Mouse (Mus musculus): ENCODE data around the gene Zdhhc7. TPM values are rescaled to one million over a fixed set of nuclear protein-coding genes. Genes with fewer than 3 reads are reported as not detected.

Gene Zdhhc7
- polyA plus RNA-seq, 1 experiment from 2014 or later, result 36.2 TPM

DNA sequence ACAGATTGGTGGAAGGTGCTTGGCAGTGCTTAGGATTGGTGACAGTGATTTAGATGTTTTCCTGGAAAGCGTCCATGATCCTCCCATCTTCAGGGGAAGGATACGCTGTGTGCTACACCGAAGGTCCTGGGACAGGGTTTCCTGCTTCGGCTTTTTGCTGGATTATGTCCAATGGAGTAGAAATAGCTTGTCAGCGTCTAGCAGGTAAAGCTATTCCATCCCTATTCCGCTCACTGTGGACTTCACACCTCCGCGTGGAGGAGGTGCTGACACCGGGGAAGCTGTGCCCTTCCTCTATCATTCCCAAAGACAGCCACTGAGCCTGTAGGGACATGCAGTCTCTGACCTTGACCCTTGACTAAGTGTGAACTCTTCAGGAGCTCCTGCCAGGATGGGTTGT, 16.9 kb upstream of the Zdhhc7 start:
- Histone ChIP-seq H3K4me3 (ENCODE audit: low read length) (no peak overlapping the region), H3K9ac (replicated peaks; ENCODE audit: low read length) (no peak overlapping the region), H3K27me3 (ENCODE audit: insufficient read depth, low read length) (peaks cover 17% of the 10 kb centered on the region), H3K4me2 (replicated peaks; ENCODE audit: low read depth, low read length) (no peak overlapping the region), H3K9me3 (ENCODE audit: low read length) (no peaks in the 10 kb centered on the region), H3K4me1 (ENCODE audit: insufficient read depth, low read length) (peaks cover 14% of the 10 kb centered on the region), H3K36me3 (ENCODE audit: insufficient read depth, low read length) (no peaks in the 10 kb centered on the region), H3K27ac (ENCODE audit: low read length) (no peak overlapping the region)
- ATAC-seq (ENCODE audit: low FRiP score, low TSS enrichment), result no peak
- WGBS, result 58% methylated on average over 9 of the region's 9 CpGs

DNA sequence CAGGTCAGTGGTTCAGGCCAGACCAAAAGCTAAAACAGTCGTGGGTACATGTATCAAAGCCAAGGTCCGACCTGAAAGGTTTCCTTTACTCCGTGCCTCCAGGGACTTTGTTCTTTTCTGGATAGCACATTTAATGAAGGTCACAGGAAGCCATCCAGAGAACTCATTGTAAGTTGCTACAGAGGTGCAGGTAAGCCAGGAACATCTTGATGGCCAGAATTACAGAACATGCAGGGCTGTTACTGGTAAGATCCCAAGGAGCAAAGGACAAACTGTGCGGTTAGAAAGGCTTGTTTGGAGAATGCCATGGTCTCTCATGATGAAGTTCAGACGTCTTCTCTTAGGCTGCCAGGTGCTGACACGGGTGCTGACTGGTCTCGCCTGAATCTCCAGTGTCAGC, 15.3 kb upstream of the Zdhhc7 start:
- 67% methylated on average over 7 of the region's 7 CpGs for WGBS
- Histone ChIP-seq H3K36me3 (ENCODE audit: insufficient read depth, low read length) (no peaks in the 10 kb centered on the region), H3K9ac (replicated peaks; ENCODE audit: low read length) (no peak overlapping the region), H3K4me3 (ENCODE audit: low read length) (no peak overlapping the region), H3K9me3 (ENCODE audit: low read length) (no peaks in the 10 kb centered on the region), H3K27ac (ENCODE audit: low read length) (no peak overlapping the region), H3K4me1 (ENCODE audit: insufficient read depth, low read length) (peaks cover 22% of the 10 kb centered on the region), H3K4me2 (replicated peaks; ENCODE audit: low read depth, low read length) (no peak overlapping the region), H3K27me3 (ENCODE audit: insufficient read depth, low read length) (peaks cover 17% of the 10 kb centered on the region)
- no peak for ATAC-seq (ENCODE audit: low FRiP score, low TSS enrichment)

DNA sequence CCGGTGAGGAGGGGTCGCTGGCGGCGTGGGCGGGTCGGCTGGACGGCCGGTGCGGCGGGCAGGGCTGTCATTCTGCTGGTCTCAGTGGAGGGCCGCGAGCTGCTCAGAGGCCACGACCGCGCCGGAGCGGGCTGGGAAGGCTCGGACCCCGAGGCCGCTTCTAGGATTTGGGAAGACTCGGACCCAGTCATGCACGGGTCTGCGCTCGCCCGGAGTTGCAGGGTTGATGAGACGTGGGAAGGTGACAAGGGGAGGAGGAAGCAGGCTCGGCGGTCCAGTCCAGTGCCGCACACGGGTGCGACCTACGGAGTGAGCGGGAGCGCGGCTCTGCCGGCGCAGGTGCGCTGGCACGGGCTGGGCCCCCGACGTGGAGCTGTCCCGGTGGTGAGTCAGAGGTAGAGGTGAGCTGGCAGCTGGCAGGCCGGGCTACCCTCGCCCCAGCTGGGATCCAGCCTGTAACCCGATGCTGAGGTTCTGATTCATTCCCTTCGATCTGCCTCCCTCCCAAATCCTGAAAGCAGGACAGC, 13.1 kb upstream of the Zdhhc7 start:
- whole genome bisulfite sequencing, result under 1% methylated on average over 46 of the region's 46 CpGs
- H3K4me2 ChIP-seq (replicated peaks; ENCODE audit: low read depth, low read length), result peak overlapping the region; percentile 94

DNA sequence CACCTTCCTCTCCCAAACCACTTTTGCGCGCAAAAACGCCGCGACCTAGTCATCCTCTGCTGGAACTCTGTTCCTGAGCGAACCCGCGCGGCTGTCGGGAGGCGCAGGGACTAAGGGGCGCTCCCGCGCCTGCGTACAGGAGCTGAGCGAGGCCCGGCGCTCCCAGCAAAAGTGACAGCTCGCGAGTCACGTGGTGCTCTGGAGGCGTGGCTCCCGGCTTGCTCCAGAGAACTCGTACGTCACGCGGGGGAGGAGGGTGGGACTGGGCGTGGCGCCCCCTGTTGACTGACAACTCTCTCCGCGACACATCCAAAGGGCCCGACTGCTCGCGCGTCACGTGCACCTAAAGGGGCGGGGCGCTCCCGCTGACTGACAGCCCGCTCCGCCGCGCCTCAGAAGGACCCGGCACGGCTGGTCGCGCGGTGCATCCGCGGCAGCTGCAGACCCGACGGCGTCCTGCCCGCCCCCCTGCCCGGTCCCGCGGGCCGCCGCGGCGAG, 12.5 kb upstream of the Zdhhc7 start, which contains the start of gene 6430548M08Rik:
TSS of gene 6430548M08Rik (plus strand) at position 395 of the 498 bp plus-strand sequence.
- ATAC-seq (ENCODE audit: low FRiP score, low TSS enrichment), result peak; percentile 97
- H3K9me3 ChIP-seq (ENCODE audit: low read length), result no peaks in the 10 kb centered on the region
- WGBS, result 0% methylated on average over 37 of the region's 61 CpGs

More for the DNA sequence above, 13.1 kb upstream of the Zdhhc7 start:
- Histone ChIP-seq H3K4me1 (ENCODE audit: insufficient read depth, low read length) (peaks cover 22% of the 10 kb centered on the region), H3K9ac (replicated peaks; ENCODE audit: low read length) (peak overlapping the region; percentile 73), H3K36me3 (ENCODE audit: insufficient read depth, low read length) (no peaks in the 10 kb centered on the region), H3K27me3 (ENCODE audit: insufficient read depth, low read length) (peaks cover 17% of the 10 kb centered on the region), H3K27ac (ENCODE audit: low read length) (no peak overlapping the region), H3K9me3 (ENCODE audit: low read length) (no peaks in the 10 kb centered on the region), H3K4me3 (ENCODE audit: low read length) (peak overlapping the region; percentile 71)
- ATAC-seq (ENCODE audit: low FRiP score, low TSS enrichment), result peak; percentile 74

DNA sequence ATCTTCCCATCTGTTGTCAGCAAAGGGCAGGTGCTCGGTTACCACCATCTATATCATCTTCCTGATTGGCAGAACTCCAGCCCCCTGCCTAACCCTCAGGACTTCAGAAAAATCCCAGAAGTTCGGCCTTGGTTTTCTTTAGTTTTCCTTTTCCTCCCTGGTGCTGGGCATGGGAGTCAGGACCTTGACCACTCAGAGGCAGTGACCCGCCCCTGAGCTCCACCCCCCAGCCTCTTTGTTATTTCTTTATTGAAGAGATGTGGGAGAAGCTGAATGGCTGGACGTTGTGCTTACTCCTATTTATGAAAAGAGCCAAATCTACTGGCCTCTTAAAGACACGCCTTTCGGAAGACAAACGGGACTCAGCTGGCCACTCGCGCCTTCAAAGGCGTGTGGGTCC, 12.0 kb upstream of the Zdhhc7 start:
- H3K27me3 ChIP-seq (ENCODE audit: insufficient read depth, low read length), result peaks cover 17% of the 10 kb centered on the region
- H3K4me1 ChIP-seq (ENCODE audit: insufficient read depth, low read length), result peaks cover 22% of the 10 kb centered on the region
- peak overlapping the region; percentile 77 for H3K9ac ChIP-seq (replicated peaks; ENCODE audit: low read length)

More for the DNA sequence above, 12.5 kb upstream of the Zdhhc7 start, which contains the start of gene 6430548M08Rik:
- peak within 1 kb of the TSS; percentile 71 for H3K4me3 ChIP-seq (ENCODE audit: low read length)
- H3K4me2 ChIP-seq (replicated peaks; ENCODE audit: low read depth, low read length), result peak within 1 kb of the TSS; percentile 94
- H3K27ac ChIP-seq (ENCODE audit: low read length), result peak within 1 kb of the TSS; percentile 97
- H3K4me1 ChIP-seq (ENCODE audit: insufficient read depth, low read length), result peaks cover 22% of the 10 kb centered on the region
- peaks cover 17% of the 10 kb centered on the region for H3K27me3 ChIP-seq (ENCODE audit: insufficient read depth, low read length)
- no peaks in the 10 kb centered on the region for H3K36me3 ChIP-seq (ENCODE audit: insufficient read depth, low read length)
- H3K9ac ChIP-seq (replicated peaks; ENCODE audit: low read length), result peak within 1 kb of the TSS; percentile 77

DNA sequence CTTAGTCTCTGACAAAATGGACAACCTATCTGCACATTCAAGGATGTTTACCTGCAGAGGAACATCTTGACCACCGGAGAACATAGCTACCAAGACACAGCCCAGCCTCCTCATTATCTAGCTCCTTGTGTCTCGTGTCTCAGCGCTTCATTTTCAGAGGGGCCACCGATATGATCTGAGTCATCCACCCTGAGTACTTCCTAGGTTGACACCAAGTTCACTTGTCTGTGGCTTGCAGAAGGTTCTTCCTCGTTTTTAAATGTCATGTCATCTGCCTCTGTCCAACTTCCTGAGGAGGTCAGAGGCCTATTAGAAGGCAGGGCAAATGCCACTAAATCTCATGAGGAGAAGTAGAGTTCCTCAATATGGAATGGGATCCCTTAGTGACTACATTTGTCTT, 11.3 kb upstream of the Zdhhc7 start:
- ATAC-seq (ENCODE audit: low FRiP score, low TSS enrichment), result no peak
- H3K9ac ChIP-seq (replicated peaks; ENCODE audit: low read length), result peak overlapping the region; percentile 77; the same call in 1 of the 2 replicates
- H3K4me3 ChIP-seq (ENCODE audit: low read length), result no peak overlapping the region
- no peaks in the 10 kb centered on the region for H3K36me3 ChIP-seq (ENCODE audit: insufficient read depth, low read length)
- H3K27me3 ChIP-seq (ENCODE audit: insufficient read depth, low read length), result peaks cover 17% of the 10 kb centered on the region
- H3K4me1 ChIP-seq (ENCODE audit: insufficient read depth, low read length), result peaks cover 22% of the 10 kb centered on the region
- H3K9me3 ChIP-seq (ENCODE audit: low read length), result no peaks in the 10 kb centered on the region
- 80% methylated on average over 5 of the region's 5 CpGs for WGBS
- no peak overlapping the region; the same call in 1 of the 2 replicates for H3K27ac ChIP-seq (ENCODE audit: low read length)
- no peak overlapping the region for H3K4me2 ChIP-seq (replicated peaks; ENCODE audit: low read depth, low read length)

More for the DNA sequence above, 12.0 kb upstream of the Zdhhc7 start:
- WGBS, result 2% methylated on average over 10 of the region's 10 CpGs
- Histone ChIP-seq H3K4me3 (ENCODE audit: low read length) (peak overlapping the region; percentile 71), H3K27ac (ENCODE audit: low read length) (peak overlapping the region; percentile 97), H3K36me3 (ENCODE audit: insufficient read depth, low read length) (no peaks in the 10 kb centered on the region), H3K9me3 (ENCODE audit: low read length) (no peaks in the 10 kb centered on the region), H3K4me2 (replicated peaks; ENCODE audit: low read depth, low read length) (peak overlapping the region; percentile 94)
- ATAC-seq (ENCODE audit: low FRiP score, low TSS enrichment), result peak; percentile 36; the same call in 1 of the 2 replicates

DNA sequence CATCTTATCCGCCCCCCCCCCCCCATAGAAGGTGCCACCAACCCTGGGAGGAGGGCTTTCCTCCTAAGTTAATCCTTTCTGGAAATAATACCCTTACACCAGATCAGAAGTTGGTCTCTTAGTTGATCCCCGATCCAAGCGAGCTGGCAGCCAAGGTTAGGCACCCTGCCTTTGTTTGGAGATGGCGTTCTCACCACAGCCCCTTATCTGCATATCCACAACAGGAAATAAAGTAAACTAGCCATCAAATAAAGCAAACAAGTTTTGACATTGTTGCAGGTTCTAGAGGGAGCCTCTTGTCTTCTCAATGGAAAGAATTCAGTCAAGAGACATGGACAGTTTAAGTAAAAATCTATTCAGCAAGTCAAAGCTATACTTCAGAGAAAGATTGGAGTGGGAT, 10.1 kb upstream of the Zdhhc7 start:
- 91% methylated on average over 3 of the region's 4 CpGs for WGBS
- peaks cover 22% of the 10 kb centered on the region for H3K4me1 ChIP-seq (ENCODE audit: insufficient read depth, low read length)
- H3K4me2 ChIP-seq (replicated peaks; ENCODE audit: low read depth, low read length), result no peak overlapping the region
- H3K4me3 ChIP-seq (ENCODE audit: low read length), result no peak overlapping the region
- no peak overlapping the region for H3K9ac ChIP-seq (replicated peaks; ENCODE audit: low read length)
- no peaks in the 10 kb centered on the region for H3K9me3 ChIP-seq (ENCODE audit: low read length)
- peaks cover 17% of the 10 kb centered on the region for H3K27me3 ChIP-seq (ENCODE audit: insufficient read depth, low read length)
- H3K27ac ChIP-seq (ENCODE audit: low read length), result no peak overlapping the region
- ATAC-seq (ENCODE audit: low FRiP score, low TSS enrichment), result no peak
- no peaks in the 10 kb centered on the region for H3K36me3 ChIP-seq (ENCODE audit: insufficient read depth, low read length)

DNA sequence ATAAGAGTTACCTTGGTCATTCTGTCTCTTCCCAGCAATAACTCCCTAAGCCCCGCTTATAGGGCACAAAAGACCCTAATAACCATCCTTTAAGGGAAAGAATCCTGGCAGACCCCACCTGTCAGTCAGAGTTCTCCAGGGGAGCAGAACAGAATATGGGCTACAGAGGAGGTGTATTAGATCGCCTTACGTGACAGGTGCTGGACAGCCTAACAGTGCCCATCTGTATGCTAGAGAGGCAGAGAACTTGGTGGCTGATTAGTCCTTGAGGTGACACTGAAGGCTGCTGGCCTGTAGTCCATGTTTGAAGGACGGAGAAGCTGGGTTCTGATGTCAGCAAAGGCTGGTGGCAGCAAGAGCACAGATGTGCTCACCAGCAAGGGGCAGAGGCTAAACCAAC, 9.7 kb upstream of the Zdhhc7 start:
- no peak overlapping the region for H3K4me2 ChIP-seq (replicated peaks; ENCODE audit: low read depth, low read length)
- H3K4me3 ChIP-seq (ENCODE audit: low read length), result no peak overlapping the region
- peaks cover 15% of the 10 kb centered on the region for H3K27me3 ChIP-seq (ENCODE audit: insufficient read depth, low read length)
- no peak overlapping the region for H3K27ac ChIP-seq (ENCODE audit: low read length)
- no peaks in the 10 kb centered on the region for H3K9me3 ChIP-seq (ENCODE audit: low read length)
- 85% methylated on average over 4 of the region's 4 CpGs for WGBS
- no peaks in the 10 kb centered on the region for H3K36me3 ChIP-seq (ENCODE audit: insufficient read depth, low read length)
- no peak for ATAC-seq (ENCODE audit: low FRiP score, low TSS enrichment)
- H3K9ac ChIP-seq (replicated peaks; ENCODE audit: low read length), result no peak overlapping the region
- peaks cover 22% of the 10 kb centered on the region for H3K4me1 ChIP-seq (ENCODE audit: insufficient read depth, low read length)

DNA sequence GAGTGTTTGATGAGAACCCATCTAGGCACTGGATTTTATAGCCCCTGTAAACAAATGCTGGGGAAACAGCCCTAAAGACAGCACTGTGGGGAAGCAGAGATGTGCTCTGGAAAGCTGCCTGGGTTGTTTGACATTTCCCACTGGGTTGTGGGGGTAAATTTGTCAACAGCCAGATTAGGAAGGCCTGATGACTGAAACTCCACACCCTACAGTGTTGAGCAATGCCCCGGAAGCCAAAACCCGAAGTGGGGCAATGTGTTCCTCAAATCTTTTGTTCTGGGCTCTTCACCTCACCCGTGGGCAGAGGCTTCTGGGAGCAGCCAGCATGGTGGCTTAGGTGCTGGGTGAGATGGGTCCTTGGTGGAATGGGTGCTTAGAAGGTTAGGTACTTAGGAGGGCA, 7.9 kb upstream of the Zdhhc7 start:
- WGBS, result 23% methylated on average over 3 of the region's 3 CpGs
- H3K4me1 ChIP-seq (ENCODE audit: insufficient read depth, low read length), result peaks cover 16% of the 10 kb centered on the region
- no peaks in the 10 kb centered on the region for H3K9me3 ChIP-seq (ENCODE audit: low read length)
- no peak overlapping the region for H3K4me2 ChIP-seq (replicated peaks; ENCODE audit: low read depth, low read length)
- no peak overlapping the region for H3K4me3 ChIP-seq (ENCODE audit: low read length)
- no peak overlapping the region for H3K27ac ChIP-seq (ENCODE audit: low read length)
- H3K27me3 ChIP-seq (ENCODE audit: insufficient read depth, low read length), result no peaks in the 10 kb centered on the region
- no peak for ATAC-seq (ENCODE audit: low FRiP score, low TSS enrichment)
- no peak overlapping the region for H3K9ac ChIP-seq (replicated peaks; ENCODE audit: low read length)
- H3K36me3 ChIP-seq (ENCODE audit: insufficient read depth, low read length), result no peaks in the 10 kb centered on the region

DNA sequence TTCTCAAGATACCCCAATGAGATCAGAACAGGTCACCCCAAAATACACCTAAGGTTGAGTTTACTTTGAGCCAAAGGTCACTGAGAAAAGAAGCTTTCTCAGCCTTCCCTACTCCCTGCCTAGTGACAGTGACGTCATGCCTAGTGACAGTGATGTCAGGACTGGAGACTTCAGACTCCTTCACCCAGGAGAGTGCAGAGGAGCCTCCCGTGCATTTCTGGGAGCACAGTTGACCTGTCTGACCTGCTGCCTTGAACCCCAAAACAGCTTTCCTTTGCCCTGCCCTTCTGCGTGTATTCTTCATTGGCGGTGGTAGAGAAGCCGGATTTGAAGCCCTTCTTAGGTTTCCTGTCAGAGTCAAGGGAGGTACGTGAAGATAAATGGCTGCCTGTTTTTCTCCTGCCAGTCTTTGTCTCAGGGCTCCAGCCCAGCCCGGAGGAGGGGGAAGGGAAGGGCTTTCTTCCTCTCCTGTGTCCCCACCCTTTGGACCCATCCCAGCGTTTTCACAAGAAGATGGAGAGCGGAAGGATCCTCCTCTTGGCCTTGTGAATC, 3.5 kb upstream of the Zdhhc7 start:
- peaks cover 26% of the 10 kb centered on the region for H3K4me1 ChIP-seq (ENCODE audit: insufficient read depth, low read length)
- no peaks in the 10 kb centered on the region for H3K36me3 ChIP-seq (ENCODE audit: insufficient read depth, low read length)
- no peak overlapping the region for H3K9ac ChIP-seq (replicated peaks; ENCODE audit: low read length)
- ATAC-seq (ENCODE audit: low FRiP score, low TSS enrichment), result 0 out of 2 replicates have a peak, but pooled peaks have one; percentile 10
- H3K4me3 ChIP-seq (ENCODE audit: low read length), result no peak overlapping the region
- no peak overlapping the region for H3K4me2 ChIP-seq (replicated peaks; ENCODE audit: low read depth, low read length)
- H3K27ac ChIP-seq (ENCODE audit: low read length), result peak overlapping the region; percentile 32
- H3K27me3 ChIP-seq (ENCODE audit: insufficient read depth, low read length), result no peaks in the 10 kb centered on the region
- H3K9me3 ChIP-seq (ENCODE audit: low read length), result no peaks in the 10 kb centered on the region
- 37% methylated on average over 9 of the region's 9 CpGs for WGBS
